Mouse (Mus musculus) activated CD4-positive, CD25-positive, alpha-beta regulatory T cell, adult 9 weeks (primary cell): Measurements from ENCODE around the gene Gm2012. TPM values are rescaled to one million over a fixed set of nuclear protein-coding genes. Genes with fewer than 3 reads are reported as not detected.

Experiments used
- polyA plus RNA-seq: library from polyadenylated mRNA; unstranded; fragments of 100-300 nt; shearing (Covaris generic); gene quantifications from one replicate; pipeline ENCODE4 v1.2.1, GENCODE M21; 2017

Gm2012 gene
- not detected for polyA plus RNA-seq

DNA sequence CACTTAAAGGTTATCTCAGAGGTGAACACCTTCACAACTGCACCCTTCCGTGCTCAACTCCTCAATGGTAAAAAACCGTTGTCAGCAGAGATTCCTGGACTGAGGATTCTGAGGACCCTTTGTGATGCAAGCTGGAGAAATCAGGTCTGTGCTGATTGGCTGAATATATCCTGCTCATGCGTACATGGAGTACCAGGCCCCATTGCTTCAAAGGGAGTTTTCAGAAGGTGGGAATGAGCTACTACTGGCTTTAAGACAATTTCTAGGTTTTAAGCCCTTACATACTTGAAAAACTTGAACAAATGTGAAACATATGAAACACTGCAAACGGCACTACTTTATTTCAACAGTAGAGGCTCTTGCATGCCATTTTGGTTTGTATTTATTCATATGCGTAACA lies at the start of gene Gm2012:
TSS of gene Gm2012 (minus strand) at position 101 of the 400 bp plus-strand sequence.

Other genes with a start within 250 kb of the Gm2012 start
- not detected for gene Gm5168, start 180.3 kb downstream of the Gm2012 start, polyA plus RNA-seq
- gene Gm2030, start 78.7 kb upstream of the Gm2012 start, polyA plus RNA-seq, result not detected